Mouse (Mus musculus) gastrocnemius, adult 8-10 months (tissue): ENCODE data around the gene Fkbp1a. TPM values are rescaled to one million over a fixed set of nuclear protein-coding genes. Genes with fewer than 3 reads are reported as not detected.

Experiments used
- DNase-seq, 2 experiments: peaks; one replicate each; pipeline ENCODE4 v3.0.0; 2022; ENCODE audit warnings: low spot score in 2 of 2
- total RNA-seq, 4 experiments: library from RNA; stranded (reverse); gene quantifications; 2 replicates each; pipeline ENCODE4 v1.2.4; 2022

Gene Fkbp1a
- total RNA-seq, 4 experiments from 2014 or later, result 185 to 209 (median 194) TPM

DNA sequence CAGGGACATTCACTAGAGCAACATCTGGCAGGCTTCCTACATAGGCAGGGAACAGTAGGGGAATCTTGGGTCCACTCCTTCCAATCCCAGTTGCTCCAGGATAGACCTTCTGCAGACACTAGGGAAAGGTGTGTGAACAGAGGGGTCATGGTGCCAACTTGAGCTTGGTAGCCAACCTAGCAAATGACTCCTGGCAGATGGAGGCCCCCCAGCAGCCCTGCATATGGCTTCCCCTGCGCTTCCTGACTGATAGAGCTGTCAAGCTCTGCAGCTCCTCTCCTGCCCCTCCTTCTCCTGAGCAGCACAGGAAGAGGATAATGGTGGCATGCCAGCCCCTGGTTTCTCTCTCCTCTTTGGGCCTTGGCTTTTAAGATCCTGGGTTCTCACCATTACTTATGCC lies 66.2 kb downstream of the Fkbp1a start:
- DNase-seq, result no peak

DNA sequence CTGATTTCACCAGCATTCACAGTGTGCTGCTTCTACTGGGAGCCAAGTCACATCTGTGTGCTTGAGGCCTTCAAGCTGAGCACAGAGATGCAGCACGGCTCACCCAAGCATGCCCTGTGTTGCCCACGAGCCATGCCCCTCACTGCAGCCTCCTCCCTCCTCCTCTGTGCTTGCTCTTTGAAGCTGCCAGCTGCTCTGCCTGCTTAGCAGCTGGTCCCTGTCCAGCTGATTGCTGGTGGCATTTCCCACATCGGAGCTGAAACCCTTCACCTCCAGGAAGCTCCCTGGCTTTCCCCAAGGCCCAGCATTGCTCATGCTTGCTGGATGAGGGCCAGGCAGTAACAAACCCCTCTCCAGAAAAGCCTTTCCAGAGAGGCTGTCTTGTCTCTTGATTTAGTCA lies 67.7 kb downstream of the Fkbp1a start:
- DNase-seq, result no peak

Other genes with a start within 250 kb of the Fkbp1a start
- not detected for gene 4921509C19Rik, start 66.3 kb upstream of the Fkbp1a start, total RNA-seq
- 10 to 100 TPM; 72.8 to 83.3 (median 76.7) TPM for gene Nsfl1c, start 48.3 kb upstream of the Fkbp1a start, total RNA-seq
- 1 to 10 TPM in 2 of 4 experiments, under 1 TPM in 2; 0.17 to 1.1 (median 0.82) TPM for gene Sdcbp2, start 30.1 kb downstream of the Fkbp1a start, total RNA-seq
- 10 to 100 TPM; 33.2 to 45.9 (median 39.9) TPM for gene Snph, start 90.1 kb downstream of the Fkbp1a start, total RNA-seq
- not detected for gene Rad21l, start 126.0 kb downstream of the Fkbp1a start, total RNA-seq
- gene Tmem74b, start 159.5 kb downstream of the Fkbp1a start, total RNA-seq, result 1 to 10 TPM in 3 of 4 experiments, under 1 TPM in 1; 0.46 to 1.8 (median 1.3) TPM
- gene Psmf1, start 201.7 kb downstream of the Fkbp1a start, total RNA-seq, result 10 to 100 TPM; 15.4 to 17.7 (median 16.8) TPM